Mouse (Mus musculus) heart, adult 9 months (tissue): ENCODE measurements around the gene Depdc7.

Experiments
- DNase-seq, 2 experiments: peaks; one replicate each; pipeline ENCODE4 v3.0.0; 2022; ENCODE audit warnings: low spot score in 2 of 2

Depdc7 gene

GRCm38 (mm10) chr2:104742741-104743064 is at the start of gene Depdc7:
TSS of gene Depdc7 (minus strand) at chr2:104742878.
- DNase-seq: peak; percentile 80 to 88

- DNase-seq: peak in 1 of 2 experiments; percentile 10
Observed at GRCm38 (mm10) chr2:104774763-104775162, 32.1 kb upstream of the Depdc7 start.

- DNase-seq: no peak
Observed at GRCm38 (mm10) chr2:104768697-104769096, 26.0 kb upstream of the Depdc7 start.

GRCm38 (mm10) chr2:104764018-104764417 is 21.3 kb upstream of the Depdc7 start:
- DNase-seq: no peak

GRCm38 (mm10) chr2:104763134-104763703 is 20.5 kb upstream of the Depdc7 start:
- DNase-seq: no peak

- DNase-seq: no peak
Observed at GRCm38 (mm10) chr2:104750611-104751010, 7.9 kb upstream of the Depdc7 start.

GRCm38 (mm10) chr2:104748652-104749183 is 6.0 kb upstream of the Depdc7 start:
- DNase-seq: no peak

- no peak for DNase-seq
Observed at GRCm38 (mm10) chr2:104746251-104746650, 3.6 kb upstream of the Depdc7 start.

- DNase-seq: no peak
Observed at GRCm38 (mm10) chr2:104743971-104744370, 1.3 kb upstream of the Depdc7 start.

GRCm38 (mm10) chr2:104743160-104743559 is 482 bp upstream of the Depdc7 start:
- DNase-seq: no peak

- no peak for DNase-seq
Observed at GRCm38 (mm10) chr2:104741896-104742740, 560 bp downstream of the Depdc7 start.

GRCm38 (mm10) chr2:104741015-104741758 is 1.5 kb downstream of the Depdc7 start:
- DNase-seq: no peak

GRCm38 (mm10) chr2:104740248-104740949 is 2.3 kb downstream of the Depdc7 start:
- DNase-seq: no peak

GRCm38 (mm10) chr2:104739691-104740090 is 3.0 kb downstream of the Depdc7 start:
- DNase-seq: no peak

GRCm38 (mm10) chr2:104736241-104736640 is 6.4 kb downstream of the Depdc7 start:
- no peak for DNase-seq

GRCm38 (mm10) chr2:104732562-104733256 is 10.0 kb downstream of the Depdc7 start:
- no peak for DNase-seq

- peak; percentile 28 to 36 for DNase-seq
Observed at GRCm38 (mm10) chr2:104732033-104732444, 10.6 kb downstream of the Depdc7 start.

GRCm38 (mm10) chr2:104727369-104727768 is 15.3 kb downstream of the Depdc7 start:
- no peak for DNase-seq

- DNase-seq: no peak
Observed at GRCm38 (mm10) chr2:104722021-104722420, 20.7 kb downstream of the Depdc7 start.

GRCm38 (mm10) chr2:104717827-104718226 is 24.9 kb downstream of the Depdc7 start:
- DNase-seq: no peak

GRCm38 (mm10) chr2:104717231-104717735 is 25.4 kb downstream of the Depdc7 start:
- DNase-seq: peak in 1 of 2 experiments; percentile 10
